ENCODE assay signal across 32 mouse cellular contexts in genomic region chr8:12261556-12261955, GRCm38 (mm10). TPM values are rescaled to one million over a fixed set of nuclear protein-coding genes. Genes with fewer than 3 reads are reported as not detected.
A peak's percentile ranks its signal among the peaks of the same experiment; 100 is the strongest.
DNase-seq lines count a peak whose midpoint lies in the region; ATAC-seq and TF ChIP-seq lines count a peak whose summit lies in the region.
"Had no signal": no experiment of that assay in that cellular context is flagged by ENCODE, and none has a peak within 500 bp of the region (broad histone marks: within the 10 kb centered on the region; RNA-seq: fewer than 3 reads in every experiment).

No protein-coding gene starts in this region.

- TF ChIP-seq CTCF in kidney, adult 2 months (conservative IDR thresholded peaks at IDR 0.05; ENCODE audit: insufficient read depth, insufficient read length, low read depth, low read length): no peak

- WGBS in forebrain, embryonic 10.5 days: 46% methylated on average over 4 of the region's 4 CpGs
- WGBS in forebrain, embryonic 16.5 days: 37% methylated on average over 4 of the region's 4 CpGs
- WGBS in midbrain, embryonic 12.5 days: 46% methylated on average over 4 of the region's 4 CpGs
- 44% methylated on average over 4 of the region's 4 CpGs for WGBS in midbrain, embryonic 16.5 days
- 64% methylated on average over 4 of the region's 4 CpGs for WGBS in kidney, adult 2 months

- peaks cover 15% of the 10 kb centered on the region for H3K4me1 ChIP-seq in forebrain, embryonic 10.5 days
- H3K4me1 ChIP-seq in forebrain, embryonic 16.5 days (replicated peaks; ENCODE audit: control insufficient read depth, insufficient read depth, low read length): no peaks in the 10 kb centered on the region; the same call in 1 of the 2 replicates
- peaks cover 10% of the 10 kb centered on the region for H3K4me1 ChIP-seq in midbrain, embryonic 12.5 days
- H3K4me1 ChIP-seq in midbrain, embryonic 16.5 days (ENCODE audit: control insufficient read depth, insufficient read depth, low read length): no peaks in the 10 kb centered on the region
- no peaks in the 10 kb centered on the region for H3K4me1 ChIP-seq in kidney, adult 2 months (ENCODE audit: control insufficient read depth, insufficient read depth, low read length)
- H3K4me1 ChIP-seq: embryonic facial prominence, embryonic 12.5 days; liver, embryonic 12.5 days; megakaryocyte, embryonic 14.5 days had no signal

- no peak for TF ChIP-seq POLR2A in kidney, adult 2 months (IDR thresholded peaks at IDR 0.05; ENCODE audit: low read depth, low read length)

- no peak for DNase-seq in forebrain, embryonic 10.5 days (ENCODE audit: extremely low spot score, low spot score)
- peak; percentile 36 for DNase-seq in embryo, embryonic 10.5 days (ENCODE audit: low spot score)
- DNase-seq in kidney, adult 2 months: no peak
- no peak for DNase-seq in frontal cortex, postnatal 14 days (ENCODE audit: low spot score in 2 of 2)
- DNase-seq: adrenal gland, postnatal 25 days; cerebellum, adult 18-20 months; cerebellum, postnatal 10 days; gastrocnemius, postnatal 10 days; heart, postnatal 14 days; kidney, postnatal 4 days; left cerebral cortex, postnatal 4 days; liver, postnatal 0 days; right cerebral cortex, postnatal 25 days; thymus, postnatal 14 days had no signal

- no peaks in the 10 kb centered on the region for H3K9me3 ChIP-seq in forebrain, embryonic 10.5 days
- H3K9me3 ChIP-seq in forebrain, embryonic 16.5 days (ENCODE audit: control insufficient read depth, low read length): no peaks in the 10 kb centered on the region
- no peaks in the 10 kb centered on the region for H3K9me3 ChIP-seq in midbrain, embryonic 12.5 days
- H3K9me3 ChIP-seq in midbrain, embryonic 16.5 days (replicated peaks; ENCODE audit: control insufficient read depth, low read length, poor library complexity, severe bottlenecking): no peaks in the 10 kb centered on the region
- H3K9me3 ChIP-seq: embryonic facial prominence, embryonic 12.5 days; forebrain, embryonic 15.5 days; hindbrain, embryonic 12.5 days; liver, embryonic 12.5 days; megakaryocyte, embryonic 14.5 days had no signal

- H3K36me3 ChIP-seq in forebrain, embryonic 10.5 days (replicated peaks): no peaks in the 10 kb centered on the region
- no peaks in the 10 kb centered on the region for H3K36me3 ChIP-seq in forebrain, embryonic 16.5 days (ENCODE audit: control insufficient read depth, insufficient read depth)
- H3K36me3 ChIP-seq in midbrain, embryonic 12.5 days: no peaks in the 10 kb centered on the region
- H3K36me3 ChIP-seq in midbrain, embryonic 16.5 days (ENCODE audit: control insufficient read depth, insufficient read depth, low read length): no peaks in the 10 kb centered on the region
- no peaks in the 10 kb centered on the region for H3K36me3 ChIP-seq in kidney, adult 2 months (ENCODE audit: control insufficient read depth, insufficient read depth, low read length)
- H3K36me3 ChIP-seq: embryonic facial prominence, embryonic 12.5 days; forebrain, embryonic 15.5 days; hindbrain, embryonic 12.5 days; liver, embryonic 12.5 days had no signal

- no peak for ATAC-seq in forebrain, embryonic 16.5 days
- 0 out of 2 replicates have a peak, but pooled peaks have one; percentile 38 for ATAC-seq in midbrain, embryonic 12.5 days (ENCODE audit: low FRiP score, low read depth)
- ATAC-seq in midbrain, embryonic 16.5 days: no peak
- ATAC-seq: forebrain, embryonic 15.5 days; intestine, postnatal 0 days; liver, embryonic 12.5 days; liver, postnatal 0 days; Patski had no signal

- peak overlapping the region; percentile 12; the same call in 1 of the 2 replicates for H3K27ac ChIP-seq in forebrain, embryonic 10.5 days
- no peak overlapping the region for H3K27ac ChIP-seq in forebrain, embryonic 16.5 days (ENCODE audit: low read length)
- H3K27ac ChIP-seq in midbrain, embryonic 12.5 days (replicated peaks): no peak overlapping the region
- H3K27ac ChIP-seq in midbrain, embryonic 16.5 days (ENCODE audit: low read length): no peak overlapping the region
- no peak overlapping the region for H3K27ac ChIP-seq in kidney, adult 2 months (ENCODE audit: insufficient read depth, low read depth, low read length)
- H3K27ac ChIP-seq: embryonic facial prominence, embryonic 12.5 days; forebrain, embryonic 15.5 days; hindbrain, embryonic 12.5 days; kidney, postnatal 0 days; liver, embryonic 12.5 days had no signal

- no peak overlapping the region for H3K4me3 ChIP-seq in forebrain, embryonic 10.5 days
- no peak overlapping the region for H3K4me3 ChIP-seq in forebrain, embryonic 16.5 days (replicated peaks; ENCODE audit: low read length)
- H3K4me3 ChIP-seq in midbrain, embryonic 12.5 days: no peak overlapping the region
- H3K4me3 ChIP-seq in midbrain, embryonic 16.5 days (ENCODE audit: low read depth, low read length): no peak overlapping the region
- no peak overlapping the region for H3K4me3 ChIP-seq in kidney, adult 2 months (ENCODE audit: insufficient read depth, low read depth, low read length)
- H3K4me3 ChIP-seq: embryonic facial prominence, embryonic 12.5 days; forebrain, embryonic 15.5 days; hindbrain, embryonic 12.5 days; liver, embryonic 12.5 days; megakaryocyte, embryonic 14.5 days had no signal

- no peak overlapping the region for H3K4me2 ChIP-seq in forebrain, embryonic 16.5 days (ENCODE audit: low read length)
- no peak overlapping the region for H3K4me2 ChIP-seq in midbrain, embryonic 12.5 days (replicated peaks)
- H3K4me2 ChIP-seq in midbrain, embryonic 16.5 days (ENCODE audit: low read length): no peak overlapping the region
- H3K4me2 ChIP-seq: embryonic facial prominence, embryonic 12.5 days; forebrain, embryonic 15.5 days; hindbrain, embryonic 12.5 days; liver, embryonic 12.5 days had no signal

- peaks cover 62% of the 10 kb centered on the region for H3K27me3 ChIP-seq in forebrain, embryonic 10.5 days (ENCODE audit: poor library complexity, severe bottlenecking)
- H3K27me3 ChIP-seq in forebrain, embryonic 16.5 days (replicated peaks; ENCODE audit: control insufficient read depth, insufficient read depth, low read length): no peaks in the 10 kb centered on the region
- peaks cover 29% of the 10 kb centered on the region for H3K27me3 ChIP-seq in midbrain, embryonic 12.5 days
- H3K27me3 ChIP-seq in midbrain, embryonic 16.5 days (ENCODE audit: control insufficient read depth, insufficient read depth, low read depth, low read length): no peaks in the 10 kb centered on the region
- H3K27me3 ChIP-seq in kidney, adult 2 months (replicated peaks; ENCODE audit: control insufficient read depth, insufficient read depth, low read length): no peaks in the 10 kb centered on the region
- H3K27me3 ChIP-seq: forebrain, embryonic 15.5 days; liver, embryonic 12.5 days; Patski had no signal

- H3K9ac ChIP-seq in forebrain, embryonic 16.5 days (replicated peaks; ENCODE audit: low read depth, low read length): no peak overlapping the region
- H3K9ac ChIP-seq in midbrain, embryonic 12.5 days (replicated peaks): no peak overlapping the region
- no peak overlapping the region for H3K9ac ChIP-seq in midbrain, embryonic 16.5 days (ENCODE audit: low read depth, low read length)
- H3K9ac ChIP-seq: embryonic facial prominence, embryonic 12.5 days; forebrain, embryonic 15.5 days; hindbrain, embryonic 12.5 days; liver, embryonic 12.5 days; liver, postnatal 0 days had no signal

RNA-seq across cellular contexts. Expression of gene A230072I06Rik, which starts 17.1 kb away (rescaled TPM):
- not detected in 2 replicates for polyA plus RNA-seq in forebrain, embryonic 10.5 days (2016; fragmentation: Nextera tagmentation; extraction: Ambion mirVana)
- polyA plus RNA-seq in forebrain, embryonic 16.5 days (2015; fragmentation: Nextera tagmentation; extraction: Ambion mirVana): 0.17 and 0.77 TPM in 2 replicates
- 0.22 TPM in 1 of 2 replicates, not detected in the other for polyA plus RNA-seq in midbrain, embryonic 12.5 days (2016; fragmentation: Nextera tagmentation; extraction: Ambion mirVana)
- 0.11 TPM in 1 of 2 replicates, not detected in the other for polyA plus RNA-seq in midbrain, embryonic 16.5 days (2015; fragmentation: Nextera tagmentation; extraction: Ambion mirVana)
- not detected in 2 replicates for polyA plus RNA-seq in kidney, adult 2 months (2012; rRNA removed)
- polyA plus RNA-seq: C2C12; embryonic facial prominence, embryonic 12.5 days; gonadal fat pad, adult 2 months; heart, embryonic 14.5 days; intestine, postnatal 0 days; kidney, postnatal 0 days; limb, embryonic 14.5 days; liver, embryonic 12.5 days; liver, postnatal 0 days; lung, embryonic 16.5 days; neural tube, embryonic 14.5 days; Patski; urinary bladder, adult 2 months had no signal
